Mouse (Mus musculus): ENCODE measurements at regions not wholly inside any gene's neighbourhood (a gene's known extent, or its start where the extent isn't known, plus 50 kb on each side); places are given as distances from the start of the nearest gene placed in this dataset.

DNA sequence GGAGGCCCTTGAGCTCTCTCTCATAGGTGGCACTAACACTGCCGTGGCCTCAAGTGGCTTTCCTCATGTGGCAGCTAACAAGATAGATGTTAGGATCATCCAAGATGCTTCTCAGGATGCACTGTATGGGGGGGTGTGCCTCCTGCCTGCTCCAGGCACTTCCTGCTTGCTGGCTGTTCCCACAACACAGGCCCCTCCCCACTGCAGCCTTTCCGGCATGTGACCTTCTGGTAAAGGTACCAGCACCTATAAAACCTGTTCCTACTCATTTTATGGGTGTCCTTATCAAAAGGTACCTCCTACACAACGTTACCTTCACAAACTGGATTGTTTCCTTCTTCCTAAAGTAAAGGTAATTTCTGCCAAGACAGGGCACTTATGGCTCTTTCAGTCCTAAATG lies 222.1 kb upstream of the Shh start:
- Histone ChIP-seq H3K4me3 (ENCODE audit: low read depth, low read length) (no peak overlapping the region), H3K27me3 (ENCODE audit: control insufficient read depth, insufficient read depth, low read depth, low read length) (no peaks in the 10 kb centered on the region), H3K4me1 (ENCODE audit: control insufficient read depth, insufficient read depth, low read length) (no peaks in the 10 kb centered on the region), H3K36me3 (ENCODE audit: control insufficient read depth, insufficient read depth, low read length) (no peaks in the 10 kb centered on the region), H3K4me2 (ENCODE audit: low read length) (no peak overlapping the region), H3K9me3 (replicated peaks; ENCODE audit: control insufficient read depth, low read length, poor library complexity, severe bottlenecking) (no peaks in the 10 kb centered on the region), H3K27ac (ENCODE audit: low read length) (no peak overlapping the region), H3K9ac (ENCODE audit: low read depth, low read length) (no peak overlapping the region)
- 77% methylated on average over 3 of the region's 3 CpGs for WGBS
- ATAC-seq, result no peak

DNA sequence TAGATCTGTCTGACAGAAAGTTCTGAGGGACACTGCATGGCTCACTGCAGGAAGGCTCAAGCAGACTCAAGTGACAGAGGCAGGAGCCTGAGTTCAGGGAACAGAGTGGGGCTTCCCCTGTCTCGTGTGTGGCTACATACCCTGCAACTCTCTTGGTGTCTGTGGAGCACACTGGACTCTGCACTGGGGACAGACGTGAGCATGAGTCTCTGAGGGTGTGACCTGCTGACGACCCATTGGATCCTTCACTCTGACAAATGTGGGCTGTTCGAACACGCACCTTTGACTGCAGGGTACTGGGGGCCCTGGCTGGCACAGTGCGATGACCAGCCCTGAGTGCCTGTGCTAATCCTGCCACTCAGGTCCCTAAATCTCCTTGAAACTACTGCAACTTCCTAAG lies 215.8 kb upstream of the Shh start:
- Histone ChIP-seq H3K4me1 (ENCODE audit: control insufficient read depth, insufficient read depth, low read length) (peaks cover 2% of the 10 kb centered on the region; the same call in 1 of the 2 replicates), H3K27me3 (ENCODE audit: control insufficient read depth, insufficient read depth, low read depth, low read length) (no peaks in the 10 kb centered on the region), H3K9ac (ENCODE audit: low read depth, low read length) (no peak overlapping the region), H3K27ac (ENCODE audit: low read length) (no peak overlapping the region), H3K4me2 (ENCODE audit: low read length) (no peak overlapping the region), H3K36me3 (ENCODE audit: control insufficient read depth, insufficient read depth, low read length) (no peaks in the 10 kb centered on the region), H3K4me3 (ENCODE audit: low read depth, low read length) (no peak overlapping the region), H3K9me3 (replicated peaks; ENCODE audit: control insufficient read depth, low read length, poor library complexity, severe bottlenecking) (no peaks in the 10 kb centered on the region)
- no peak for ATAC-seq
- WGBS, result 86% methylated on average over 6 of the region's 6 CpGs

DNA sequence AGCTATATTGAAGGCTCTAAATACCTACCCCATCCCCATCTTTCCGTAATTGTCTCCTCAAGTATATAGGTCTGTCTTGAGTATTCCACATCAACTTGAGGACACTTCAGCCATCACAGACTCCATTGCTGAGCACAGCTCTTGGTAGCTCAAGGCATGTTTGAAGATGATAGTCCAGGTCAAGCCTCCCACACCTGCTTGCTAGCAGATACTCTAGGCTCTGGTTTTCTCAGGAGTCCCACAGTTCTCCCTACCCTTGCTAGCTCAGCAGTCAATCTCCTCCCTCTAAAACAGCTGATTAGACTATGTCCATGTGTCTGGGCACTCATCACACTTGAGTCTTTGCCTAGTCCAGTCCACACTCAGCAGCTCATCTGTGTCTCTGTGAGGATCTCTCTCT lies 213.3 kb upstream of the Shh start:
- H3K9me3 ChIP-seq (replicated peaks; ENCODE audit: control insufficient read depth, low read length, poor library complexity, severe bottlenecking), result no peaks in the 10 kb centered on the region
- WGBS, result 89% methylated on average over 1 of the region's 1 CpGs
- peaks cover 2% of the 10 kb centered on the region; the same call in 1 of the 2 replicates for H3K4me1 ChIP-seq (ENCODE audit: control insufficient read depth, insufficient read depth, low read length)
- ATAC-seq, result no peak
- no peak overlapping the region for H3K27ac ChIP-seq (ENCODE audit: low read length)
- no peak overlapping the region for H3K4me2 ChIP-seq (ENCODE audit: low read length)
- H3K27me3 ChIP-seq (ENCODE audit: control insufficient read depth, insufficient read depth, low read depth, low read length), result no peaks in the 10 kb centered on the region
- no peak overlapping the region for H3K4me3 ChIP-seq (ENCODE audit: low read depth, low read length)
- H3K36me3 ChIP-seq (ENCODE audit: control insufficient read depth, insufficient read depth, low read length), result no peaks in the 10 kb centered on the region
- no peak overlapping the region for H3K9ac ChIP-seq (ENCODE audit: low read depth, low read length)

DNA sequence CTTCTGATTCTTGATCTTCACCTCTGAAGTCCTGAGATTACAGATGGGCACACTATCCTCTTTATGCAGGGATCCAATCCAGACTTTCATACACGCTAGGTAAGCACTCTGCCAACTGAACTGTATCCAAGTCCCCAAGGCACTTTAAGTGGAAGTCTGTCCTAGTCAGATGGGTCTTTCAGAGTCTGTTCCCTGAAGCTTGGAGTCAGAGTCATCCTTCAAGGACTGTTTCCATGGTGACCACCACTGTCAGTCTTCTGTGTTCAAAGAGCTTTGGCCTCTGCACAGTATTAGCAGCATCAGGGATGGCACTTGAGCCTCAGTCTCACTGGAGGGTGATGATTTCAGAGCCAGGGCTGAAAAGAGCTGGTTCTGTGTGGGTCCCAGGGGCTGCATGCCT lies 212.7 kb upstream of the Shh start:
- H3K9ac ChIP-seq (ENCODE audit: low read depth, low read length), result no peak overlapping the region
- H3K27me3 ChIP-seq (ENCODE audit: control insufficient read depth, insufficient read depth, low read depth, low read length), result no peaks in the 10 kb centered on the region
- no peak overlapping the region for H3K27ac ChIP-seq (ENCODE audit: low read length)
- H3K4me3 ChIP-seq (ENCODE audit: low read depth, low read length), result no peak overlapping the region
- H3K4me1 ChIP-seq (ENCODE audit: control insufficient read depth, insufficient read depth, low read length), result peaks cover 2% of the 10 kb centered on the region; the same call in 1 of the 2 replicates
- ATAC-seq, result peak; percentile 86
- no peak overlapping the region for H3K4me2 ChIP-seq (ENCODE audit: low read length)
- H3K36me3 ChIP-seq (ENCODE audit: control insufficient read depth, insufficient read depth, low read length), result no peaks in the 10 kb centered on the region
- H3K9me3 ChIP-seq (replicated peaks; ENCODE audit: control insufficient read depth, low read length, poor library complexity, severe bottlenecking), result no peaks in the 10 kb centered on the region
- WGBS, result 45% methylated on average over 1 of the region's 1 CpGs

DNA sequence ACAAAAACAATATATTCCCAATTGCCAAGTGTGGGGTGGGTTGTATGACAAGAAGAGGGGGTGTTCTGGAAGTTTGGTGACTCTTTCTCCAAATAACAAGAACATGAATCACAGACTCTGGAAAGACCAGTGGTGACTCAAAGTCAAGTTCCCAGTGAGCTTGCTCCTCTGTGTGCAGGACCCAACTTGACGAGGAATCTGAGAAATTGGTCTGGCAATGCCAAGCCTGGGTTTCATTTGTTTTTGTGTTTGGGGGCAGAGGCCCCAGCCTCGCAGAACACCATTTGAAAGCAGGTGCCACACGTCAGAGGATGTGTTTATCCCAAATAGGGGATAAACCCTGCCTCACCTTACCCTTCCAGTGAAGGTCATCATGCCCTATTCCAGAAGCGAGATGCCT lies 163.1 kb upstream of the Shh start:
- Histone ChIP-seq H3K27me3 (ENCODE audit: control insufficient read depth, insufficient read depth, low read depth, low read length) (no peaks in the 10 kb centered on the region), H3K4me3 (ENCODE audit: low read depth, low read length) (no peak overlapping the region), H3K9me3 (replicated peaks; ENCODE audit: control insufficient read depth, low read length, poor library complexity, severe bottlenecking) (no peaks in the 10 kb centered on the region), H3K27ac (ENCODE audit: low read length) (no peak overlapping the region), H3K4me2 (ENCODE audit: low read length) (no peak overlapping the region), H3K9ac (ENCODE audit: low read depth, low read length) (no peak overlapping the region), H3K36me3 (ENCODE audit: control insufficient read depth, insufficient read depth, low read length) (no peaks in the 10 kb centered on the region), H3K4me1 (ENCODE audit: control insufficient read depth, insufficient read depth, low read length) (no peaks in the 10 kb centered on the region)
- WGBS, result 85% methylated on average over 4 of the region's 4 CpGs
- ATAC-seq, result no peak

DNA sequence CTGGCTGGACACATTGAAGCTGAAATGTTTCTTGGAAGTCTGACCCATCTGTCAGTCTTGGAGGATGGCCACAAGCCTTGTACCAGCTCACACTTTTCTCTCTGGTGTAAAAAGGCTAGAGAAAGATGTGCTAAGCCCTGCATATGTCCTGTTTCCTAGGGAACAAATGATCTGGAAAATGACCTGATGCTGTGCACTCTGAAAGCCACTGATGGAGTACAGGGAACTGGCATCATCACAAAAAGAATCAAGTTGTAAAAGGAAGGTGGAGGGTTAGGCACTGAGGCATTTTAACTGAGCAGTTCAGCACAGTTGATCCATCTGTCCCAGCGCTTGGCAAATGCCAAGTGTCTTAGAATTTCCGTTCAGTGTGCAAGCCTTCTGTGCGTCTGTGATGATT lies 144.8 kb upstream of the Shh start:
- no peak for ATAC-seq
- Histone ChIP-seq H3K36me3 (ENCODE audit: control insufficient read depth, insufficient read depth, low read length) (no peaks in the 10 kb centered on the region), H3K9me3 (replicated peaks; ENCODE audit: control insufficient read depth, low read length, poor library complexity, severe bottlenecking) (no peaks in the 10 kb centered on the region), H3K4me2 (ENCODE audit: low read length) (no peak overlapping the region), H3K27ac (ENCODE audit: low read length) (no peak overlapping the region), H3K4me1 (ENCODE audit: control insufficient read depth, insufficient read depth, low read length) (no peaks in the 10 kb centered on the region), H3K4me3 (ENCODE audit: low read depth, low read length) (no peak overlapping the region), H3K9ac (ENCODE audit: low read depth, low read length) (no peak overlapping the region), H3K27me3 (ENCODE audit: control insufficient read depth, insufficient read depth, low read depth, low read length) (no peaks in the 10 kb centered on the region)
- 90% methylated on average over 3 of the region's 3 CpGs for WGBS

DNA sequence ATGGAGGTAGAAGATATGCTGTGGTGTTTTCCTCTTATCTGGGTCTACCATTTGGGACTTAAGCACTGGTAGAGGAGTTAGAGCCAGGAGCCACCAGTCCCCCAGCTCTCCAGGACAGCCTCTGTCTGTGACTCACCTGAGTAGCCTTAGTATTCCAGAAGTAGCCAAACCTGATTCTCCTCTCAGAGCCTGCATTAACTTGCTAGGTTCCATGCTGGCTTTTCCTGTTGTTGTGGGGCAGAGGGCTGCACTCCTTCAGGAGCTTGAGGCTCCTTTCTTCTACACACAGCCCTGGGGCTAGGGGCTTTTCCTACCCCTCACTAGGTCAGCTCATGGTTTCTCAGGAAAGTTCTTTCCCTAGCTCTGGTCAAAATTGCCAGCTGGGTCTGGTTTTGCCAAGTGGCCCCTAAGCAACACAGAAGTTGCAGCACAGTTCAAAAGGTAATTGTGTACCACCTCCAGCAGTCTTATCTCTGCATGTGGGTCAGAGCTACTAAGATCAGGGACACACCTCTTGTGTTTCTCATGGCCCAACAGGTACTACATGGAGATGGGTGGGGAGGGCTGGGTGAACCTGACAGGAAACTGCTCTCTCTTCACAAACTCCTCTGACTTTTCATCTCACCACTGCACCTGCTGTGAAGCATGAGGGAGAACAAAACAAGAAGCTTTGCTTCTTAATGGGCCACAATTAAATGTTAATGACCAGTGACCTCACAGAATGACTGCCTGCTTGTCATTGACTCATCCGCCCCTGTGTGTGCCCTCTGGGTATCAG lies 129.7 kb upstream of the Shh start:
- no peak overlapping the region for H3K4me3 ChIP-seq (ENCODE audit: low read depth, low read length)
- ATAC-seq, result no peak
- WGBS, result 45% methylated on average over 1 of the region's 1 CpGs

DNA sequence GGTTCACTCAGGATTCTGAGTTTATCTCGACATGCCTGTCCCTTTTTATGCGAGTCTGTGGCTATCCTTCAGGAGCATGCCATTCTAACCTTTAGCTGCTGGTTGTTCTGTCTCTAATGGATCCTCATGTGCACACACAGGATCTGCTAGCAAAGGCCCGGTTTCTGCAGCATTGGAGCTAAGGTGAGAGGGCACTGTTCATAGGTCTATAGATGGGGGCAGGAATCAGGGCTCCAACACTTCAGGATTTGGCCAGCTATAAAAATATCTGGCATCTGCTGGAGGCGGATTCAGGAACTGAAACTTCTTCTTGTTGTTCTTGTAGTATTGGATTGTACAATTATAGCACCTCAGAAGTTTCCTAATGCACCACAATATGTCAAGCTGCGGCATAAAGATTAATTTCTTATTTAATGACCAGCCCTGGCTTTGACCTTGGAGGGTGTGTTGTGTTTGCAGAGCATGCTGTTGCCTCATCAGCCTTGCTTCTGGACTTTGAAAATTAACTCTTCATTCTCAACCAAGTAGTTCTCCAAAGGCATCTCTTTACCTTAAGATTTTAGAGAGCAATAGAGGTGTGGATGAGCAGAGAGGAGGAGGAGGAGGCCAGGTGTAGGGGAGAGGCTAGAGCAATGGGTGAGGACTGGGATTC lies 104.4 kb upstream of the Shh start:
- WGBS, result 89% methylated on average over 5 of the region's 5 CpGs
- Histone ChIP-seq H3K27ac (ENCODE audit: low read length) (no peak overlapping the region), H3K4me3 (ENCODE audit: low read depth, low read length) (no peak overlapping the region), H3K9me3 (replicated peaks; ENCODE audit: control insufficient read depth, low read length, poor library complexity, severe bottlenecking) (no peaks in the 10 kb centered on the region), H3K36me3 (ENCODE audit: control insufficient read depth, insufficient read depth, low read length) (no peaks in the 10 kb centered on the region), H3K4me2 (ENCODE audit: low read length) (no peak overlapping the region), H3K9ac (ENCODE audit: low read depth, low read length) (no peak overlapping the region), H3K27me3 (ENCODE audit: control insufficient read depth, insufficient read depth, low read depth, low read length) (no peaks in the 10 kb centered on the region), H3K4me1 (ENCODE audit: control insufficient read depth, insufficient read depth, low read length) (no peaks in the 10 kb centered on the region)
- ATAC-seq, result no peak

More for the DNA sequence above, 129.7 kb upstream of the Shh start:
- no peak overlapping the region for H3K9ac ChIP-seq (ENCODE audit: low read depth, low read length)
- no peaks in the 10 kb centered on the region for H3K27me3 ChIP-seq (ENCODE audit: control insufficient read depth, insufficient read depth, low read depth, low read length)
- no peaks in the 10 kb centered on the region for H3K4me1 ChIP-seq (ENCODE audit: control insufficient read depth, insufficient read depth, low read length)
- H3K4me2 ChIP-seq (ENCODE audit: low read length), result no peak overlapping the region
- H3K27ac ChIP-seq (ENCODE audit: low read length), result no peak overlapping the region
- H3K9me3 ChIP-seq (replicated peaks; ENCODE audit: control insufficient read depth, low read length, poor library complexity, severe bottlenecking), result no peaks in the 10 kb centered on the region
- no peaks in the 10 kb centered on the region for H3K36me3 ChIP-seq (ENCODE audit: control insufficient read depth, insufficient read depth, low read length)

DNA sequence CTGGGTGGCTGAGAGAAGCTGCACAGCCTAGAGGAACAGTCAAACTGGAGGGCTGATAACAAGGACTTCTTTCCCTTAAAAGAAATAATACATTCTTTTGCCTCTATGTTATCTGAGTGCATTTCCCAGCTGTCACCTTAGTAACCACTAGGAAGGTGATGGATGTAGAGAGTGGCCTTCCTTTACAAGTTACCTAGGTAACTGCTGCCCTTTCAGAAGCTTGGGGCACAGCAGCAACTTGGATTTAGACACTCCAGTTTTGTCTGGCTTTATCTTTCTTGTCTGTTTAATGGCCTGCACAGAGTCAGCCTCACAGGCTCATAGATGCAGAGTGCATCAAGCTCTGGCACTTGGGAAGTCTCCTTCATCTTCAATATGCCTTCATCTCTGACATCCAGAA lies 101.4 kb upstream of the Shh start:
- Histone ChIP-seq H3K27me3 (ENCODE audit: control insufficient read depth, insufficient read depth, low read depth, low read length) (no peaks in the 10 kb centered on the region), H3K4me3 (ENCODE audit: low read depth, low read length) (no peak overlapping the region), H3K9ac (ENCODE audit: low read depth, low read length) (no peak overlapping the region), H3K4me1 (ENCODE audit: control insufficient read depth, insufficient read depth, low read length) (no peaks in the 10 kb centered on the region), H3K27ac (ENCODE audit: low read length) (no peak overlapping the region), H3K9me3 (replicated peaks; ENCODE audit: control insufficient read depth, low read length, poor library complexity, severe bottlenecking) (no peaks in the 10 kb centered on the region), H3K36me3 (ENCODE audit: control insufficient read depth, insufficient read depth, low read length) (no peaks in the 10 kb centered on the region), H3K4me2 (ENCODE audit: low read length) (no peak overlapping the region)
- ATAC-seq, result no peak

Measured in midbrain, embryonic 16.5 days (tissue).